Mouse (Mus musculus) heart, embryonic 15.5 days (tissue): ENCODE measurements at regions not wholly inside any gene's neighbourhood (a gene's known extent, or its start where the extent isn't known, plus 50 kb on each side); places are given as distances from the start of the nearest gene placed in this dataset.

Experiments used
- ATAC-seq: fragments of 200-750 bp; cut with Nextera tagmentation; replicated peaks from 2 replicates; pipeline ENCODE4 v1.8.0; 2017; ENCODE audit warnings: low read depth, moderate TSS enrichment; ENCODE audit not compliant: insufficient number of reproducible peaks, insufficient read depth, low FRiP score
- H3K27ac ChIP-seq: fragments of 300-500 bp; sonication (generic); 2 replicates; pipeline ENCODE4 v1.5.1; 2015; ENCODE audit warnings: mild to moderate bottlenecking, inconsistent platforms
- H3K27me3 ChIP-seq: fragments of 300-500 bp; sonication (generic); 2 replicates; pipeline ENCODE4 v1.6.1; 2015; ENCODE audit warnings: inconsistent platforms
- H3K36me3 ChIP-seq: fragments of 300-500 bp; sonication (generic); 2 replicates; pipeline ENCODE4 v1.6.1; 2015; ENCODE audit warnings: mild to moderate bottlenecking, inconsistent platforms
- H3K4me1 ChIP-seq: fragments of 300-500 bp; sonication (generic); replicated peaks from 2 replicates; pipeline ENCODE4 v1.6.1; 2015; ENCODE audit warnings: inconsistent platforms
- H3K4me2 ChIP-seq: fragments of 300-500 bp; sonication (generic); 2 replicates; pipeline ENCODE4 v1.6.1; 2015; ENCODE audit warnings: inconsistent platforms, mild to moderate bottlenecking, moderate library complexity
- H3K4me3 ChIP-seq: fragments of 300-500 bp; sonication (generic); 2 replicates; pipeline ENCODE4 v1.5.1; 2015; ENCODE audit warnings: mild to moderate bottlenecking, inconsistent platforms
- H3K9ac ChIP-seq: fragments of 300-500 bp; sonication (generic); 2 replicates; pipeline ENCODE4 v1.6.1; 2015; ENCODE audit warnings: mild to moderate bottlenecking, inconsistent platforms
- H3K9me3 ChIP-seq: fragments of 300-500 bp; sonication (generic); replicated peaks from 2 replicates; pipeline ENCODE4 v1.6.1; 2016; ENCODE audit warnings: inconsistent platforms
- WGBS: fragments of 180-500 bp; shearing (Covaris S2); methylation state at CpG from one replicate; pipeline ENCODE4 v1.1.7; 2015; ENCODE audit warnings: mixed read lengths; 5-methylcytosine and 5-hydroxymethylcytosine counted together

- H3K27ac ChIP-seq, result no peak overlapping the region
Measured at GRCm38 (mm10) chr13:60001637-60002036, 175.5 kb downstream of the Gas1 start.

GRCm38 (mm10) chr13:60000618-60001347, 176.4 kb downstream of the Gas1 start:
- no peak overlapping the region for H3K4me2 ChIP-seq
- no peaks in the 10 kb centered on the region for H3K9me3 ChIP-seq
- ATAC-seq, result no peak
- H3K4me3 ChIP-seq, result no peak overlapping the region
- no peaks in the 10 kb centered on the region for H3K36me3 ChIP-seq
- no peak overlapping the region for H3K27ac ChIP-seq
- no peaks in the 10 kb centered on the region for H3K27me3 ChIP-seq
- no peaks in the 10 kb centered on the region for H3K4me1 ChIP-seq
- H3K9ac ChIP-seq, result no peak overlapping the region
- WGBS, result 63% methylated on average over 8 of the region's 8 CpGs

More at GRCm38 (mm10) chr13:60001637-60002036, 175.5 kb downstream of the Gas1 start:
- Histone ChIP-seq H3K36me3 (no peaks in the 10 kb centered on the region), H3K4me1 (no peaks in the 10 kb centered on the region), H3K27me3 (no peaks in the 10 kb centered on the region), H3K9ac (no peak overlapping the region), H3K4me2 (no peak overlapping the region), H3K4me3 (no peak overlapping the region), H3K9me3 (no peaks in the 10 kb centered on the region)
- 68% methylated on average over 4 of the region's 4 CpGs for WGBS
- ATAC-seq, result no peak

- WGBS, result 87% methylated on average over 3 of the region's 3 CpGs
- Histone ChIP-seq H3K27me3 (no peaks in the 10 kb centered on the region), H3K27ac (no peak overlapping the region), H3K9me3 (no peaks in the 10 kb centered on the region), H3K4me1 (peaks cover 7% of the 10 kb centered on the region; the same call in 1 of the 2 replicates), H3K4me2 (no peak overlapping the region), H3K4me3 (no peak overlapping the region), H3K36me3 (no peaks in the 10 kb centered on the region), H3K9ac (no peak overlapping the region)
- no peak for ATAC-seq
Measured at GRCm38 (mm10) chr13:59997431-59997830, 174.5 kb upstream of the Tut7 start.

GRCm38 (mm10) chr13:59996146-59996814, 173.3 kb upstream of the Tut7 start:
- H3K9me3 ChIP-seq, result no peaks in the 10 kb centered on the region
- no peaks in the 10 kb centered on the region for H3K27me3 ChIP-seq
- no peak overlapping the region for H3K9ac ChIP-seq
- no peak overlapping the region for H3K4me3 ChIP-seq
- H3K36me3 ChIP-seq, result no peaks in the 10 kb centered on the region
- H3K4me1 ChIP-seq, result peaks cover 7% of the 10 kb centered on the region; the same call in 1 of the 2 replicates
- H3K27ac ChIP-seq, result no peak overlapping the region
- WGBS, result 75% methylated on average over 13 of the region's 13 CpGs
- H3K4me2 ChIP-seq, result no peak overlapping the region
- ATAC-seq, result no peak

- Histone ChIP-seq H3K9me3 (no peaks in the 10 kb centered on the region), H3K4me2 (no peak overlapping the region), H3K9ac (no peak overlapping the region), H3K4me3 (no peak overlapping the region), H3K27me3 (no peaks in the 10 kb centered on the region), H3K36me3 (no peaks in the 10 kb centered on the region), H3K4me1 (peaks cover 18% of the 10 kb centered on the region), H3K27ac (0 out of 2 replicates have a peak overlapping the region, but pooled peaks have one; percentile 50)
- ATAC-seq, result no peak; the same call in 1 of the 2 replicates
- 40% methylated on average over 11 of the region's 11 CpGs for WGBS
Measured at GRCm38 (mm10) chr13:59992780-59993501, 170.0 kb upstream of the Tut7 start.

GRCm38 (mm10) chr13:59992346-59992745, 169.4 kb upstream of the Tut7 start:
- Histone ChIP-seq H3K9ac (no peak overlapping the region), H3K4me1 (peaks cover 18% of the 10 kb centered on the region), H3K27me3 (no peaks in the 10 kb centered on the region), H3K27ac (no peak overlapping the region), H3K36me3 (no peaks in the 10 kb centered on the region), H3K9me3 (no peaks in the 10 kb centered on the region), H3K4me3 (no peak overlapping the region), H3K4me2 (no peak overlapping the region)
- ATAC-seq, result no peak

- Histone ChIP-seq H3K27ac (no peak overlapping the region), H3K9ac (no peak overlapping the region), H3K4me1 (peaks cover 18% of the 10 kb centered on the region), H3K36me3 (no peaks in the 10 kb centered on the region), H3K4me3 (no peak overlapping the region), H3K27me3 (no peaks in the 10 kb centered on the region), H3K4me2 (no peak overlapping the region), H3K9me3 (no peaks in the 10 kb centered on the region)
- 68% methylated on average over 10 of the region's 10 CpGs for WGBS
- ATAC-seq, result no peak
Measured at GRCm38 (mm10) chr13:59990402-59991280, 167.7 kb upstream of the Tut7 start.

- peaks cover 18% of the 10 kb centered on the region for H3K4me1 ChIP-seq
- H3K9me3 ChIP-seq, result no peaks in the 10 kb centered on the region
- H3K36me3 ChIP-seq, result no peaks in the 10 kb centered on the region
- no peak for ATAC-seq
- H3K27me3 ChIP-seq, result no peaks in the 10 kb centered on the region
- no peak overlapping the region for H3K9ac ChIP-seq
- no peak overlapping the region for H3K27ac ChIP-seq
- no peak overlapping the region for H3K4me3 ChIP-seq
- 44% methylated on average over 7 of the region's 7 CpGs for WGBS
- H3K4me2 ChIP-seq, result no peak overlapping the region
Measured at GRCm38 (mm10) chr13:59988393-59988965, 165.5 kb upstream of the Tut7 start.

GRCm38 (mm10) chr13:59976425-59976824, 153.5 kb upstream of the Tut7 start:
- Histone ChIP-seq H3K9me3 (no peaks in the 10 kb centered on the region), H3K4me1 (0 out of 2 replicates have a peak, but pooled peaks cover 4% of the 10 kb centered on the region), H3K36me3 (no peaks in the 10 kb centered on the region), H3K27me3 (no peaks in the 10 kb centered on the region), H3K4me2 (no peak overlapping the region), H3K27ac (no peak overlapping the region), H3K4me3 (no peak overlapping the region), H3K9ac (no peak overlapping the region)
- ATAC-seq, result no peak
- 91% methylated on average over 5 of the region's 5 CpGs for WGBS

GRCm38 (mm10) chr13:59972093-59972427, 149.1 kb upstream of the Tut7 start:
- no peaks in the 10 kb centered on the region for H3K36me3 ChIP-seq
- no peaks in the 10 kb centered on the region for H3K27me3 ChIP-seq
- 66% methylated on average over 9 of the region's 9 CpGs for WGBS
- no peak for ATAC-seq
- no peak overlapping the region for H3K4me3 ChIP-seq
- H3K9ac ChIP-seq, result no peak overlapping the region
- H3K27ac ChIP-seq, result no peak overlapping the region
- H3K9me3 ChIP-seq, result no peaks in the 10 kb centered on the region
- H3K4me2 ChIP-seq, result no peak overlapping the region
- peaks cover 28% of the 10 kb centered on the region for H3K4me1 ChIP-seq
